Mouse (Mus musculus) intestine, postnatal 0 days (tissue): Measurements from ENCODE around the gene Saysd1. TPM values are rescaled to one million over a fixed set of nuclear protein-coding genes. Genes with fewer than 3 reads are reported as not detected.

Source experiments
- ATAC-seq: fragments of 200-750 bp; cut with Nextera tagmentation; 2 replicates; pipeline ENCODE4 v1.8.0; 2017; ENCODE audit warnings: mild to moderate bottlenecking, moderate TSS enrichment, moderate library complexity
- H3K27ac ChIP-seq: fragments of 300-500 bp; sonication (generic); 2 replicates; pipeline ENCODE4 v1.5.1; 2014; ENCODE audit warnings: mild to moderate bottlenecking, low read depth, low read length, moderate library complexity
- H3K27me3 ChIP-seq: fragments of 300-500 bp; sonication (generic); replicated peaks from 2 replicates; pipeline ENCODE4 v1.6.1; 2014; ENCODE audit warnings: low read length, mixed read lengths; ENCODE audit not compliant: control insufficient read depth, insufficient read depth
- H3K36me3 ChIP-seq: fragments of 300-500 bp; sonication (generic); 2 replicates; pipeline ENCODE4 v1.6.1; 2014; ENCODE audit warnings: mild to moderate bottlenecking, moderate library complexity; ENCODE audit not compliant: control insufficient read depth, insufficient read depth
- H3K4me1 ChIP-seq: fragments of 300-500 bp; sonication (generic); replicated peaks from 2 replicates; pipeline ENCODE4 v1.6.1; 2014; ENCODE audit warnings: antibody characterized with exemption, low read length, mixed read lengths; ENCODE audit not compliant: control insufficient read depth, insufficient read depth
- H3K4me2 ChIP-seq: fragments of 300-500 bp; sonication (generic); replicated peaks from 2 replicates; pipeline ENCODE4 v1.6.1; 2014; ENCODE audit warnings: low read depth, mild to moderate bottlenecking, moderate library complexity
- H3K4me3 ChIP-seq: fragments of 300-500 bp; sonication (generic); 2 replicates; pipeline ENCODE4 v1.5.1; 2014; ENCODE audit warnings: low read depth, low read length
- H3K9ac ChIP-seq: fragments of 300-500 bp; sonication (generic); 2 replicates; pipeline ENCODE4 v1.6.1; 2014; ENCODE audit warnings: mild to moderate bottlenecking, low read depth, low read length
- H3K9me3 ChIP-seq: fragments of 300-500 bp; sonication (generic); 2 replicates; pipeline ENCODE4 v1.6.1; 2016; ENCODE audit warnings: mixed run types; ENCODE audit not compliant: control insufficient read depth
- CTCF ChIP-seq: sonication (generic); IDR thresholded peaks from 2 replicates; pipeline ENCODE4 v1.5.1; 2016; ENCODE audit warnings: low read depth, mild to moderate bottlenecking, control low read depth, antibody characterized with exemption, moderate library complexity
- WGBS: fragments of 180-500 bp; shearing (Covaris S2); extraction: QIAGEN DNeasy Blood & Tissue Kit; methylation state at CpG from one replicate; pipeline ENCODE4 v1.1.7; 2014; 5-methylcytosine and 5-hydroxymethylcytosine counted together
- polyA plus RNA-seq: library from polyadenylated mRNA; unstranded; fragments of >200 nt; fragmentation: Nextera tagmentation; extraction: Ambion mirVana; gene quantifications from 2 replicates; pipeline ENCODE4 v1.2.1, GENCODE M21; 2015

The Saysd1 gene
- polyA plus RNA-seq, 1 experiment from 2014 or later: 55.6 TPM

GRCm38 (mm10) chr14:20127406-20128087 is 10.8 kb downstream of the Saysd1 start:
- Histone ChIP-seq H3K36me3 (no peaks in the 10 kb centered on the region), H3K27me3 (no peaks in the 10 kb centered on the region), H3K9ac (no peak overlapping the region), H3K4me1 (0 out of 2 replicates have a peak, but pooled peaks cover 6% of the 10 kb centered on the region), H3K27ac (peak overlapping the region; percentile 64), H3K4me3 (no peak overlapping the region), H3K4me2 (no peak overlapping the region), H3K9me3 (no peaks in the 10 kb centered on the region)
- peak; percentile 53 for ATAC-seq
- TF ChIP-seq CTCF: peak; percentile 26; the same call in 1 of the 2 replicates
- WGBS: 63% methylated on average over 15 of the region's 15 CpGs

GRCm38 (mm10) chr14:20120868-20121267 is 17.5 kb downstream of the Saysd1 start:
- no peak overlapping the region for H3K4me3 ChIP-seq
- no peaks in the 10 kb centered on the region for H3K27me3 ChIP-seq
- TF ChIP-seq CTCF: no peak
- H3K9ac ChIP-seq: no peak overlapping the region
- H3K36me3 ChIP-seq: no peaks in the 10 kb centered on the region; the same call in 1 of the 2 replicates
- H3K4me2 ChIP-seq: no peak overlapping the region
- no peaks in the 10 kb centered on the region for H3K9me3 ChIP-seq
- 62% methylated on average over 5 of the region's 5 CpGs for WGBS
- ATAC-seq: no peak
- H3K4me1 ChIP-seq: no peaks in the 10 kb centered on the region
- no peak overlapping the region for H3K27ac ChIP-seq

GRCm38 (mm10) chr14:20120012-20120411 is 18.3 kb downstream of the Saysd1 start:
- no peak overlapping the region for H3K27ac ChIP-seq
- H3K9ac ChIP-seq: no peak overlapping the region
- no peaks in the 10 kb centered on the region for H3K4me1 ChIP-seq
- WGBS: 92% methylated on average over 11 of the region's 11 CpGs
- no peak for ATAC-seq
- no peak overlapping the region for H3K4me3 ChIP-seq
- no peaks in the 10 kb centered on the region for H3K27me3 ChIP-seq
- no peak overlapping the region for H3K4me2 ChIP-seq
- H3K9me3 ChIP-seq: no peaks in the 10 kb centered on the region
- no peak for TF ChIP-seq CTCF
- H3K36me3 ChIP-seq: no peaks in the 10 kb centered on the region; the same call in 1 of the 2 replicates

GRCm38 (mm10) chr14:20116149-20116605 is 22.2 kb downstream of the Saysd1 start:
- Histone ChIP-seq H3K4me2 (no peak overlapping the region), H3K27ac (no peak overlapping the region; the same call in 1 of the 2 replicates), H3K36me3 (no peaks in the 10 kb centered on the region; the same call in 1 of the 2 replicates), H3K4me1 (no peaks in the 10 kb centered on the region), H3K9me3 (no peaks in the 10 kb centered on the region), H3K27me3 (no peaks in the 10 kb centered on the region), H3K4me3 (no peak overlapping the region), H3K9ac (no peak overlapping the region)
- WGBS: 39% methylated on average over 9 of the region's 9 CpGs
- ATAC-seq: peak; percentile 55
- TF ChIP-seq CTCF: no peak

- TF ChIP-seq CTCF: no peak
- Histone ChIP-seq H3K4me3 (no peak overlapping the region), H3K27me3 (no peaks in the 10 kb centered on the region), H3K9ac (no peak overlapping the region), H3K4me2 (no peak overlapping the region), H3K4me1 (no peaks in the 10 kb centered on the region), H3K36me3 (no peaks in the 10 kb centered on the region; the same call in 1 of the 2 replicates), H3K27ac (no peak overlapping the region), H3K9me3 (no peaks in the 10 kb centered on the region)
- ATAC-seq: no peak
- 87% methylated on average over 6 of the region's 6 CpGs for WGBS
These were observed 23.4 kb downstream of the Saysd1 start for GRCm38 (mm10) chr14:20114951-20115350.

DNA sequence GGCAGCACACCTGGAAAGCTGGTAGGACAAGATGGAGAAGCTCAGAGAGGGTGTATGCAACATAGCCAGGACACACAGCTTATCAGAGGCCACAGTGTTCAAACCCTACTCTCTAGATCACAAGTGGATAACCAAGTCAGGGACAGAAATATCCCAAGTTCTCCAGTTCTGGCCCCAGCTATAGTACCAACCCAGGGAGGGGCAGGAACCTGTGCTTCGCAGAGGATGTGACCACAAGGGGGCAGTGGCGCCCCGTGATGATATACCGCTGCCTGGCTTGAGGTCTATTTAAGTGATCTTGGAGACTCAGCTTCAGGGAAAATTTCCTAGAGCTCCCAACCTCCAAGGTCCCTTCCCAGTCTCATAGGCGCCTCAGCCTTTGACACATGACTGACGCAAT is 24.4 kb downstream of the Saysd1 start:
- Histone ChIP-seq H3K4me2 (no peak overlapping the region), H3K27me3 (no peaks in the 10 kb centered on the region), H3K9me3 (no peaks in the 10 kb centered on the region), H3K4me3 (no peak overlapping the region), H3K36me3 (no peaks in the 10 kb centered on the region; the same call in 1 of the 2 replicates), H3K9ac (no peak overlapping the region), H3K4me1 (no peaks in the 10 kb centered on the region), H3K27ac (no peak overlapping the region)
- WGBS: 9% methylated on average over 6 of the region's 6 CpGs
- peak; percentile 54 for ATAC-seq
- peak; percentile 97 for TF ChIP-seq CTCF
